Mouse (Mus musculus): ENCODE measurements around the gene Pds5b.
"Not testable (repeated sequence)": the region's sequence is repeated elsewhere in the genome, so short reads cannot be mapped to it uniquely, and the experiment has no call there.

Pds5b gene

GRCm38 (mm10) chr5:150673153-150673835 lies at the start of gene Pds5b:
Gene Pds5b (plus strand): TSS chr5:150673739.
- peak; percentile 95 for DNase-seq (ENCODE audit: low read depth, low spot score)

- no peak for DNase-seq (ENCODE audit: low read depth, low spot score)
Measured at GRCm38 (mm10) chr5:150625528-150625927, 48.0 kb upstream of the Pds5b start.

GRCm38 (mm10) chr5:150629272-150629671 lies 44.3 kb upstream of the Pds5b start:
- DNase-seq (ENCODE audit: low read depth, low spot score) = no peak

GRCm38 (mm10) chr5:150629692-150630091 lies 43.8 kb upstream of the Pds5b start:
- no peak for DNase-seq (ENCODE audit: low read depth, low spot score)

GRCm38 (mm10) chr5:150641440-150641839 lies 32.1 kb upstream of the Pds5b start:
- DNase-seq (ENCODE audit: low read depth, low spot score) = peak; percentile 35

- not testable (repeated sequence) for DNase-seq (ENCODE audit: low read depth, low spot score)
Measured at GRCm38 (mm10) chr5:150643390-150643789, 30.1 kb upstream of the Pds5b start.

- DNase-seq (ENCODE audit: low read depth, low spot score) = no peak
Measured at GRCm38 (mm10) chr5:150644926-150645325, 28.6 kb upstream of the Pds5b start.

GRCm38 (mm10) chr5:150652578-150652977 lies 21.0 kb upstream of the Pds5b start:
- no peak for DNase-seq (ENCODE audit: low read depth, low spot score)

- DNase-seq (ENCODE audit: low read depth, low spot score) = no peak
Measured at GRCm38 (mm10) chr5:150654548-150654947, 19.0 kb upstream of the Pds5b start.

GRCm38 (mm10) chr5:150659425-150659824 lies 14.1 kb upstream of the Pds5b start:
- not testable (repeated sequence) for DNase-seq (ENCODE audit: low read depth, low spot score)

- not testable (repeated sequence) for DNase-seq (ENCODE audit: low read depth, low spot score)
Measured at GRCm38 (mm10) chr5:150660296-150660695, 13.2 kb upstream of the Pds5b start.

- not testable (repeated sequence) for DNase-seq (ENCODE audit: low read depth, low spot score)
Measured at GRCm38 (mm10) chr5:150663926-150664325, 9.6 kb upstream of the Pds5b start.

GRCm38 (mm10) chr5:150664794-150665131 lies 8.8 kb upstream of the Pds5b start:
- no peak for DNase-seq (ENCODE audit: low read depth, low spot score)

GRCm38 (mm10) chr5:150665132-150665954 lies 8.2 kb upstream of the Pds5b start:
- DNase-seq (ENCODE audit: low read depth, low spot score) = peak; percentile 90

GRCm38 (mm10) chr5:150666133-150666739 lies 7.3 kb upstream of the Pds5b start, which contains the start of gene N4bp2l2:
Gene N4bp2l2 (minus strand): TSS chr5:150666183.
- DNase-seq (ENCODE audit: low read depth, low spot score) = not testable (repeated sequence)

- DNase-seq (ENCODE audit: low read depth, low spot score) = no peak
Measured at GRCm38 (mm10) chr5:150668731-150669130, 4.8 kb upstream of the Pds5b start.

- no peak for DNase-seq (ENCODE audit: low read depth, low spot score)
Measured at GRCm38 (mm10) chr5:150672343-150672742, 1.2 kb upstream of the Pds5b start.

- DNase-seq (ENCODE audit: low read depth, low spot score) = peak; percentile 21
Measured at GRCm38 (mm10) chr5:150673880-150674621, 512 bp downstream of the Pds5b start.

- no peak for DNase-seq (ENCODE audit: low read depth, low spot score)
Measured at GRCm38 (mm10) chr5:150674866-150675265, 1.3 kb downstream of the Pds5b start.

- not testable (repeated sequence) for DNase-seq (ENCODE audit: low read depth, low spot score)
Measured at GRCm38 (mm10) chr5:150682862-150683261, 9.3 kb downstream of the Pds5b start.

- no peak for DNase-seq (ENCODE audit: low read depth, low spot score)
Measured at GRCm38 (mm10) chr5:150690685-150691084, 17.1 kb downstream of the Pds5b start.

- DNase-seq (ENCODE audit: low read depth, low spot score) = no peak
Measured at GRCm38 (mm10) chr5:150693277-150693676, 19.7 kb downstream of the Pds5b start.

Measured in c-Kit-negative CD71-positive TER-119-positive erythroid progenitor cells, embryonic 14.5 days (primary cell).